Comparison of ENCODE assay signal across 31 mouse cellular contexts in genomic region chr13:12534628-12535027, GRCm38 (mm10). TPM values are rescaled to one million over a fixed set of nuclear protein-coding genes. Genes with fewer than 3 reads are reported as not detected.
DNase-seq lines count a peak whose midpoint lies in the region; ATAC-seq and TF ChIP-seq lines count a peak whose summit lies in the region.
"Had no signal": no experiment of that assay in that cellular context is flagged by ENCODE, and none has a peak within 500 bp of the region (broad histone marks: within the 10 kb centered on the region; RNA-seq: fewer than 3 reads in every experiment).

No protein-coding gene starts in this region.

- no peaks in the 10 kb centered on the region for H3K36me3 ChIP-seq in kidney, embryonic 15.5 days
- no peaks in the 10 kb centered on the region for H3K36me3 ChIP-seq in intestine, postnatal 0 days (ENCODE audit: control insufficient read depth, insufficient read depth)
- H3K36me3 ChIP-seq in small intestine, adult 2 months (ENCODE audit: control insufficient read depth, insufficient read depth, low read length), result no peaks in the 10 kb centered on the region
- H3K36me3 ChIP-seq: embryonic facial prominence, embryonic 10.5 days; embryonic facial prominence, embryonic 15.5 days; hindbrain, embryonic 10.5 days; hindbrain, embryonic 15.5 days; limb, embryonic 13.5 days; liver, embryonic 15.5 days; neural tube, embryonic 12.5 days had no signal

- no peaks in the 10 kb centered on the region for H3K27me3 ChIP-seq in kidney, embryonic 15.5 days
- H3K27me3 ChIP-seq in intestine, postnatal 0 days (replicated peaks; ENCODE audit: control insufficient read depth, insufficient read depth, low read length), result no peaks in the 10 kb centered on the region
- H3K27me3 ChIP-seq in small intestine, adult 2 months (ENCODE audit: control insufficient read depth, insufficient read depth, low read length), result no peaks in the 10 kb centered on the region; the same call in 1 of the 2 replicates
- H3K27me3 ChIP-seq: CH12.LX; embryonic facial prominence, embryonic 15.5 days; hindbrain, embryonic 15.5 days; limb, embryonic 13.5 days; liver, embryonic 15.5 days; neural tube, embryonic 12.5 days had no signal

- no peak overlapping the region for H3K9ac ChIP-seq in kidney, embryonic 15.5 days
- no peak overlapping the region for H3K9ac ChIP-seq in intestine, postnatal 0 days (ENCODE audit: low read depth, low read length)
- H3K9ac ChIP-seq: embryonic facial prominence, embryonic 15.5 days; hindbrain, embryonic 15.5 days; limb, embryonic 13.5 days; liver, embryonic 15.5 days; neural tube, embryonic 12.5 days had no signal

- ATAC-seq in kidney, embryonic 15.5 days (replicated peaks; ENCODE audit: low FRiP score), result no peak
- ATAC-seq in intestine, postnatal 0 days, result peak; percentile 95
- ATAC-seq: activated CD4-positive, CD25-positive, alpha-beta regulatory T cell, adult 4 months; forebrain, embryonic 14.5 days; inflammation-experienced regulatory T-cells, adult 6 months; midbrain, embryonic 16.5 days had no signal

- no peaks in the 10 kb centered on the region for H3K9me3 ChIP-seq in kidney, embryonic 15.5 days (replicated peaks)
- 0 out of 2 replicates have a peak, but pooled peaks cover 2% of the 10 kb centered on the region for H3K9me3 ChIP-seq in intestine, postnatal 0 days (ENCODE audit: control insufficient read depth)
- H3K9me3 ChIP-seq: embryonic facial prominence, embryonic 15.5 days; limb, embryonic 13.5 days; liver, embryonic 15.5 days; neural tube, embryonic 12.5 days had no signal

- no peak overlapping the region for H3K4me2 ChIP-seq in kidney, embryonic 15.5 days
- H3K4me2 ChIP-seq in intestine, postnatal 0 days (replicated peaks; ENCODE audit: low read depth), result no peak overlapping the region
- H3K4me2 ChIP-seq: embryonic facial prominence, embryonic 15.5 days; hindbrain, embryonic 15.5 days; limb, embryonic 13.5 days; liver, embryonic 15.5 days; midbrain, embryonic 11.5 days; neural tube, embryonic 12.5 days had no signal

- peak; percentile 26 to 48 for DNase-seq in kidney, adult 8-10 months
- peak; percentile 64 for DNase-seq in 416B (ENCODE audit: low read depth)
- DNase-seq in embryo, embryonic 10 days (ENCODE audit: low spot score), result no peak
- DNase-seq: adrenal gland, adult 2 months; cerebellum, adult 2 months; cerebellum, postnatal 14 days; gastrocnemius, postnatal 14 days; heart, postnatal 14 days; lung, postnatal 36 days; right cerebral cortex, postnatal 4 days; thymus, adult 2 months; thymus, postnatal 36 days had no signal

- no peak overlapping the region for H3K4me3 ChIP-seq in kidney, embryonic 15.5 days (replicated peaks)
- no peak overlapping the region for H3K4me3 ChIP-seq in intestine, postnatal 0 days (ENCODE audit: low read depth, low read length)
- no peak overlapping the region for H3K4me3 ChIP-seq in small intestine, adult 2 months (ENCODE audit: low read depth, low read length)
- H3K4me3 ChIP-seq: embryonic facial prominence, embryonic 10.5 days; embryonic facial prominence, embryonic 15.5 days; hindbrain, embryonic 10.5 days; hindbrain, embryonic 15.5 days; layer of hippocampus, adult 2 months; limb, embryonic 13.5 days; liver, embryonic 15.5 days; myocyte; neural tube, embryonic 12.5 days had no signal

- no peak overlapping the region for H3K27ac ChIP-seq in kidney, embryonic 15.5 days
- H3K27ac ChIP-seq in intestine, postnatal 0 days (ENCODE audit: low read depth, low read length), result no peak overlapping the region
- H3K27ac ChIP-seq in small intestine, adult 2 months (ENCODE audit: insufficient read depth, low read depth, low read length), result peak overlapping the region; percentile 24; the same call in 1 of the 2 replicates
- H3K27ac ChIP-seq: embryonic facial prominence, embryonic 10.5 days; embryonic facial prominence, embryonic 15.5 days; hindbrain, embryonic 10.5 days; hindbrain, embryonic 15.5 days; layer of hippocampus, adult 2 months; limb, embryonic 13.5 days; liver, embryonic 15.5 days; neural tube, embryonic 12.5 days had no signal

- TF ChIP-seq CTCF in intestine, postnatal 0 days (IDR thresholded peaks at IDR 0.05; ENCODE audit: low read depth), result no peak
- TF ChIP-seq CTCF in small intestine, adult 2 months (IDR thresholded peaks at IDR 0.05; ENCODE audit: extremely low read depth, insufficient read length, insufficient replicate concordance, low read depth, low read length), result no peak

- H3K4me1 ChIP-seq in kidney, embryonic 15.5 days, result no peaks in the 10 kb centered on the region
- H3K4me1 ChIP-seq in intestine, postnatal 0 days (replicated peaks; ENCODE audit: control insufficient read depth, insufficient read depth, low read length), result no peaks in the 10 kb centered on the region
- H3K4me1 ChIP-seq in small intestine, adult 2 months (ENCODE audit: control insufficient read depth, insufficient read depth, insufficient read length, low read length), result peaks cover 6% of the 10 kb centered on the region; the same call in 1 of the 2 replicates
- H3K4me1 ChIP-seq: embryonic facial prominence, embryonic 15.5 days; liver, embryonic 15.5 days; neural tube, embryonic 12.5 days had no signal

- no peak for TF ChIP-seq POLR2A in small intestine, adult 2 months (IDR thresholded peaks at IDR 0.05; ENCODE audit: low read depth, low read length)

- WGBS in kidney, embryonic 15.5 days, result 69% methylated on average over 3 of the region's 3 CpGs
- WGBS in intestine, postnatal 0 days, result 62% methylated on average over 3 of the region's 3 CpGs
- 49% methylated on average over 3 of the region's 3 CpGs for WGBS in small intestine, adult 2 months

RNA-seq across cellular contexts. Expression of gene Edaradd, which starts 14.4 kb away (rescaled TPM):
- polyA plus RNA-seq in kidney, embryonic 15.5 days (2015; fragmentation: Nextera tagmentation; extraction: Ambion mirVana), result 2.4 TPM in 2 replicates
- 0.14 and 0.17 TPM in 2 replicates for polyA plus RNA-seq in intestine, postnatal 0 days (2015; fragmentation: Nextera tagmentation; extraction: Ambion mirVana)
- polyA plus RNA-seq in small intestine, adult 2 months (2012; rRNA removed), result 0.14 and 0.34 TPM in 2 replicates
- polyA plus RNA-seq: C2C12; cerebellum, adult 2 months; myocyte had no signal

RNA-seq across cellular contexts. Expression of gene Ero1lb, which starts 31.0 kb away (rescaled TPM):
- polyA plus RNA-seq in kidney, embryonic 15.5 days (2015; fragmentation: Nextera tagmentation; extraction: Ambion mirVana), result 7.7 TPM in 2 replicates
- 6.1 and 6.5 TPM in 2 replicates for polyA plus RNA-seq in intestine, postnatal 0 days (2015; fragmentation: Nextera tagmentation; extraction: Ambion mirVana)
- polyA plus RNA-seq in small intestine, adult 2 months (2012; rRNA removed), result 5.2 and 12.5 TPM in 2 replicates
